Mouse (Mus musculus) forebrain, embryonic 11.5 days (tissue): ENCODE results near the gene Specc1l. TPM values are rescaled to one million over a fixed set of nuclear protein-coding genes. Genes with fewer than 3 reads are reported as not detected.

Experiments used
- ATAC-seq: fragments of 200-750 bp; cut with Nextera tagmentation; replicated peaks from 2 replicates; pipeline ENCODE4 v1.8.0; 2017; ENCODE audit warnings: moderate TSS enrichment; ENCODE audit not compliant: low FRiP score
- DNase-seq: peaks from one replicate; pipeline ENCODE4 v3.0.0-alpha.2; 2017; ENCODE audit warnings: low spot score
- H3K27ac ChIP-seq: fragments of 300-500 bp; sonication (generic); 2 replicates; pipeline ENCODE4 v1.5.1; 2014; ENCODE audit warnings: low read depth, low read length
- H3K27me3 ChIP-seq: fragments of 300-500 bp; sonication (generic); 2 replicates; pipeline ENCODE4 v1.6.1; 2014; ENCODE audit warnings: mild to moderate bottlenecking, low read length, mixed read lengths; ENCODE audit not compliant: control insufficient read depth, insufficient read depth
- H3K36me3 ChIP-seq: fragments of 300-500 bp; sonication (generic); 2 replicates; pipeline ENCODE4 v1.6.1; 2014; ENCODE audit warnings: mild to moderate bottlenecking, low read length, moderate library complexity, mixed read lengths; ENCODE audit not compliant: control insufficient read depth, insufficient read depth
- H3K4me1 ChIP-seq: fragments of 300-500 bp; sonication (generic); replicated peaks from 2 replicates; pipeline ENCODE4 v1.6.1; 2014; ENCODE audit warnings: low read length, mixed read lengths; ENCODE audit not compliant: control insufficient read depth, insufficient read depth
- H3K4me2 ChIP-seq: fragments of 300-500 bp; sonication (generic); 2 replicates; pipeline ENCODE4 v1.6.1; 2014; ENCODE audit warnings: low read depth, mild to moderate bottlenecking, low read length, moderate library complexity, mixed read lengths; ENCODE audit not compliant: severe bottlenecking
- H3K4me3 ChIP-seq: fragments of 300-500 bp; sonication (generic); 2 replicates; pipeline ENCODE4 v1.5.1; 2014; ENCODE audit warnings: low read depth, low read length
- H3K9ac ChIP-seq: fragments of 300-500 bp; sonication (generic); 2 replicates; pipeline ENCODE4 v1.6.1; 2014; ENCODE audit warnings: low read length
- H3K9me3 ChIP-seq: fragments of 300-500 bp; sonication (generic); 2 replicates; pipeline ENCODE4 v1.6.1; 2016; ENCODE audit warnings: low read length, mixed read lengths; ENCODE audit not compliant: control insufficient read depth
- WGBS: fragments of 180-500 bp; shearing (Covaris S2); extraction: QIAGEN DNeasy Blood & Tissue Kit; methylation state at CpG from one replicate; pipeline ENCODE4 v1.1.7; 2014; 5-methylcytosine and 5-hydroxymethylcytosine counted together
- polyA plus RNA-seq: library from polyadenylated mRNA; unstranded; fragments of >200 nt; fragmentation: Nextera tagmentation; extraction: Ambion mirVana; gene quantifications from 2 replicates; pipeline ENCODE4 v1.2.1, GENCODE M21; 2014

The Specc1l gene
- polyA plus RNA-seq, 1 experiment from 2014 or later: 29.0 TPM

- H3K4me3 ChIP-seq: no peak overlapping the region
- DNase-seq: peak; percentile 80
- no peak overlapping the region for H3K9ac ChIP-seq
- H3K9me3 ChIP-seq: no peaks in the 10 kb centered on the region
- no peak overlapping the region for H3K27ac ChIP-seq
- 59% methylated on average over 14 of the region's 14 CpGs for WGBS
- no peaks in the 10 kb centered on the region for H3K27me3 ChIP-seq
- peaks cover 8% of the 10 kb centered on the region for H3K36me3 ChIP-seq
- no peak overlapping the region for H3K4me2 ChIP-seq
- H3K4me1 ChIP-seq: no peaks in the 10 kb centered on the region
- ATAC-seq: 0 out of 2 replicates have a peak, but pooled peaks have one; percentile 47
Observed at GRCm38 (mm10) chr10:75182151-75182774, 29.6 kb upstream of the Specc1l start.

DNA sequence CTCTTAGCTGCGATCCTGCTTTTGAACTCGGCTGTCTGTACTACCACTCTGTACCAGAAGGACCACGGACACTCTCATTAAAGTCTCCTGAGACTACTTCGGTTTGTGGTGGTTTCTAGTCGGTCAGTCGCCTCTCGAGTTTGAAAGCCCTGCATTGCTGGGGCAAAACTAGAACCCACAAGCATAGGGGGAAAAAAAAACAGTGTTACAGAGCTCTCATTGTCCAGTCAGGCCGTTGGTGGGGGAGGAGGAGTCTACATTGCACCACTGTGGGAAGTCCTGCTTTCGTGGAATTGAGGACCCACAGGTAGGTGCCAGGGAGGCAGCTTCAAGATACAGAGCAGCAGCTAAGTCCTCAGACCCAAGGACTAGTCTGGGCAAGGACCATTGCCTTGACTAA is 27.0 kb upstream of the Specc1l start:
- ATAC-seq: no peak
- WGBS: 91% methylated on average over 9 of the region's 9 CpGs

DNA sequence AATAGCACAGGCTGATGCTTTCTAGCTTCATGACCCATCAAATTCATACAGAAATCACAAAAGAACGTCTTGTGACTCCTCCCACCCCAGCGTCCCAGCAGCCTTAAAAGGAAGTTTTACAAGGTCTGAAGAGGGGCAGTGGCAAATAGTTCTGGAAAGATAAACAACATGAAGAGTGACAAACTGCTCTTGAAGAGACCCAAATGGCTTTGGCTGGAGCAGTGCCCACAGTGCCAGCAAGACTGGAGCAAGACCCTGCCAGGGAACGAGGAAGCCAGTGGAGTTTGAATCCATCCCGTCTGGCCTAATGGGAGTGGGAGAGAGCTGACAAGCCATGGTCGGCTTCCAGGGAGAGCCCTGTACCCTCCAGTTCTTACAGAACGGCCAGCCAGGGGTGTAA is 25.3 kb upstream of the Specc1l start:
- H3K4me2 ChIP-seq: no peak overlapping the region
- no peak overlapping the region for H3K4me3 ChIP-seq
- H3K9me3 ChIP-seq: no peaks in the 10 kb centered on the region
- ATAC-seq: no peak
- no peaks in the 10 kb centered on the region for H3K4me1 ChIP-seq
- no peak overlapping the region for H3K9ac ChIP-seq
- 68% methylated on average over 6 of the region's 6 CpGs for WGBS
- H3K27me3 ChIP-seq: no peaks in the 10 kb centered on the region
- DNase-seq: no peak
- H3K27ac ChIP-seq: no peak overlapping the region
- no peaks in the 10 kb centered on the region; the same call in 1 of the 2 replicates for H3K36me3 ChIP-seq

More for the DNA sequence above, 27.0 kb upstream of the Specc1l start:
- no peak for DNase-seq
- Histone ChIP-seq H3K27ac (no peak overlapping the region), H3K27me3 (no peaks in the 10 kb centered on the region), H3K9ac (no peak overlapping the region), H3K4me3 (no peak overlapping the region), H3K9me3 (no peaks in the 10 kb centered on the region), H3K4me2 (no peak overlapping the region), H3K4me1 (no peaks in the 10 kb centered on the region), H3K36me3 (no peaks in the 10 kb centered on the region; the same call in none of the 2 replicates)

- ATAC-seq (no peak), DNase-seq (no peak)
- Histone ChIP-seq H3K27me3 (no peaks in the 10 kb centered on the region), H3K4me3 (no peak overlapping the region), H3K36me3 (no peaks in the 10 kb centered on the region; the same call in 1 of the 2 replicates), H3K9me3 (no peaks in the 10 kb centered on the region), H3K4me1 (no peaks in the 10 kb centered on the region), H3K27ac (no peak overlapping the region), H3K9ac (no peak overlapping the region), H3K4me2 (no peak overlapping the region)
- 87% methylated on average over 8 of the region's 8 CpGs for WGBS
Observed at GRCm38 (mm10) chr10:75187366-75188056, 24.4 kb upstream of the Specc1l start.

DNA sequence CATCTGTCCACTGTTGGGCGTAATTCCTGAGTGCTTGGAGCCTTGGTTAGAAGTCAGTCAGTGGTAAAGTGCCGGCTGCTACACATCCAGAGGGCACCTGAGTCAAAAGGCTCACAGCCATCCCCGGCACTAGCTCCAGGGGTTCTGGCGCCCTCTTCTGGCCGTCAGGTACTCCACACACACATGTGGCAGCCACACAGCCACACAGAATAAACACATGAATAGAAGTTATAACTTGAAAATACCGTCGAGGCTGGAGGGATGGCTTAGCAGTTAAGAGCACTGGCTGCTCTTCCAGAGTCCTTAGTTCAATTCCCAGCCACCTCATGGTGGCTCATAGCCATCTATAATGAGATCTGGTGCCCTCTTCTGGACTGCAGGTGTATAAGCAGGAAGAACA is 20.2 kb upstream of the Specc1l start:
- no peaks in the 10 kb centered on the region for H3K9me3 ChIP-seq
- 55% methylated on average over 7 of the region's 7 CpGs for WGBS
- H3K27ac ChIP-seq: no peak overlapping the region
- DNase-seq (no peak), ATAC-seq (no peak)
- H3K4me3 ChIP-seq: no peak overlapping the region
- no peaks in the 10 kb centered on the region for H3K4me1 ChIP-seq
- H3K4me2 ChIP-seq: no peak overlapping the region
- no peaks in the 10 kb centered on the region for H3K36me3 ChIP-seq
- H3K9ac ChIP-seq: no peak overlapping the region
- no peaks in the 10 kb centered on the region for H3K27me3 ChIP-seq

GRCm38 (mm10) chr10:75197817-75198216 is 14.1 kb upstream of the Specc1l start:
- H3K9ac ChIP-seq: no peak overlapping the region
- WGBS: 82% methylated on average over 1 of the region's 1 CpGs
- no peaks in the 10 kb centered on the region for H3K4me1 ChIP-seq
- ATAC-seq (no peak), DNase-seq (no peak)
- H3K4me3 ChIP-seq: no peak overlapping the region
- no peaks in the 10 kb centered on the region for H3K36me3 ChIP-seq
- H3K27me3 ChIP-seq: no peaks in the 10 kb centered on the region
- H3K27ac ChIP-seq: no peak overlapping the region
- H3K4me2 ChIP-seq: no peak overlapping the region
- no peaks in the 10 kb centered on the region for H3K9me3 ChIP-seq

- no peak for ATAC-seq
- Histone ChIP-seq H3K9me3 (no peaks in the 10 kb centered on the region), H3K9ac (no peak overlapping the region), H3K4me1 (no peaks in the 10 kb centered on the region), H3K27ac (no peak overlapping the region), H3K36me3 (no peaks in the 10 kb centered on the region), H3K4me3 (no peak overlapping the region), H3K4me2 (no peak overlapping the region), H3K27me3 (no peaks in the 10 kb centered on the region)
- no peak for DNase-seq
- 88% methylated on average over 1 of the region's 1 CpGs for WGBS
Observed at GRCm38 (mm10) chr10:75200733-75201132, 11.1 kb upstream of the Specc1l start.

- Histone ChIP-seq H3K9me3 (no peaks in the 10 kb centered on the region), H3K4me2 (no peak overlapping the region), H3K4me1 (no peaks in the 10 kb centered on the region), H3K36me3 (no peaks in the 10 kb centered on the region), H3K27me3 (no peaks in the 10 kb centered on the region), H3K4me3 (no peak overlapping the region), H3K9ac (no peak overlapping the region), H3K27ac (no peak overlapping the region)
- ATAC-seq (no peak), DNase-seq (no peak)
- WGBS: 72% methylated on average over 4 of the region's 4 CpGs
Observed at GRCm38 (mm10) chr10:75206192-75206591, 5.7 kb upstream of the Specc1l start.

- Histone ChIP-seq H3K27ac (no peak overlapping the region), H3K27me3 (no peaks in the 10 kb centered on the region), H3K4me2 (no peak overlapping the region), H3K36me3 (no peaks in the 10 kb centered on the region), H3K9me3 (no peaks in the 10 kb centered on the region), H3K9ac (no peak overlapping the region), H3K4me3 (no peak overlapping the region), H3K4me1 (no peaks in the 10 kb centered on the region; the same call in 1 of the 2 replicates)
- WGBS: 94% methylated on average over 3 of the region's 3 CpGs
- ATAC-seq: no peak
- no peak for DNase-seq
Observed at GRCm38 (mm10) chr10:75210841-75211240, 1.0 kb upstream of the Specc1l start.
